Mouse (Mus musculus): ENCODE results near the gene Map3k12. TPM values are rescaled to one million over a fixed set of nuclear protein-coding genes. Genes with fewer than 3 reads are reported as not detected.
A peak's percentile ranks its signal among the peaks of the same experiment; 100 is the strongest.

The Map3k12 gene
- 1 to 10 TPM; 5.8 to 7.6 TPM for total RNA-seq (2021)
- long read RNA-seq, experiment 1, full-length matches to known transcripts = 2 of 7 reads
- long read RNA-seq, experiment 1, partial matches to known transcripts = 2 of 7 reads
- long read RNA-seq, experiment 1, other reads (novel, unspliced or antisense) = 3 of 7 reads
- long read RNA-seq, experiment 2, full-length matches to known transcripts = 1 of 10 reads
- long read RNA-seq, experiment 2, partial matches to known transcripts = 3 of 10 reads
- long read RNA-seq, experiment 2, other reads (novel, unspliced or antisense) = 6 of 10 reads

DNA sequence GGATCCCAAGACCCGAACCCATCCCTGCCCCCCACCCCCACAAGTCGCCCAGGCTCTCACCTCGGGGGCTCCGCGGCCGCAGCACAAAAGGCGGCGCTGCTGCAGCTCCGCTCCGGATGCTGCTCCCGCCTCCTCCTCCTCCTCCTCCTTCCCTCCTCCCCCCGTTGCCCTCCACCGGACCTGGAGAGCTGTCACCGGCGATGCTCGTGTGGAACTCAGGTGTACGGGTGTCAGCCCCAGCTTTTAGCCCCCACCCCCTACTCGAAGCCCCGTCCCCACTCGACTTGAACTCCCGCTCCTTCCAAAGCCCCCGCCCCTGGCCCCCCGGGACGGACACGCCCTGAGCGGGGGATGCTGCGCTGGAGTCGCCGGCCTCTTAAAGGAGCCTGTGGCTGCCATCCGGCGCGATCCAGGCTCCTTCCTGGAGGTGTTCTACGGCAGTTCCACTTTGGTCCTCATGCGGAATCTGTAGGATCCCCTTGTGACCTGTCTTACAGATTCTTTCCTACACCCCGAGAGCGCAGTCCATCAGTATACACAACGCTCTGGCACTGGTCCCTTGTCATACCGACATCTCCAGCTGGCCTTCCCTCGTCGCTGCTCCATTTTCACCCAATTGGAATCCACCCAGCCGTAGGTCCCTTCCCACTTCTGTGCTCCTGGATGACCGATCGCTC, at the start of gene Map3k12:
TSS of gene Map3k12 (minus strand) at position 337 of the 677 bp plus-strand sequence.
- peak; percentile 76 to 78 for DNase-seq (ENCODE audit: low spot score in 2 of 2)

DNA sequence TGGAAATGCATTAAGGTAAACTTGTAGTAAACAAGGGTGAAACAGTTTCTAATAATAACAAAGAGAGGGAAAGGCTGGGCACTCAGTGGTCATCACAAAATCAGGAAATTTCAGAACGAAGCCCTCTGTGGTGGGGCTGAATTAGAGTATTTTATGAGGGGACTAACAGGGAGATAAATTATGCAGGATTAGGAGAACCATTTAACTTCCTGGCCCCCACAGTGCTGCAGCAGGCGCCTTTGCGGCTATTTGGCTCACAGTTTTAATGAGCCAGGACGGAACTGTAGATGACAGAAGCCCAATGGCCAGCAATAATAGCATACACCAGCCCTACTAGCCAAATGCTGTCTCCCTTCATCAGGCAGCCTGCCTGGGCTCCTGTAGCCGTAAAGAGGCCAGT, 46.8 kb upstream of the Map3k12 start:
- no peak for DNase-seq (ENCODE audit: low spot score in 2 of 2)

DNA sequence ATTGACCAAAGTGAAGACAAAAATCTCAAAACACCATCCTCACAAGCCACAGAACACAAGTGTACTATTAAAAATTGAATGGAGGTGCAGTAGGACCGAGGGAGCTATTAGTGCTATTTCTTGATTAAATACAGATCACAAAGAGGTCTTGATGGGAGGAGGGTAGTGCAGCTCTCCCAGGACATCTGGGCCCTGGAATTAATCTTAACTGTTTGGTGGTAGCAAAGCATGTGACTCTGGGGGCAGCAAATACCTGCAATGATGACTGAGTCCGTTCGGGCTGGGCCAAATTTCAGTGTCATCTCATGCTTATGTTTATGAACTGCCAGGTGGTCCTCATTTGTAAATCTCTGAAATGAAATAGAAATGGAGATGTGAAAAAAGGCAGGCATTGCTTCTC, 46.2 kb upstream of the Map3k12 start:
- no peak for DNase-seq (ENCODE audit: low spot score in 2 of 2)

DNA sequence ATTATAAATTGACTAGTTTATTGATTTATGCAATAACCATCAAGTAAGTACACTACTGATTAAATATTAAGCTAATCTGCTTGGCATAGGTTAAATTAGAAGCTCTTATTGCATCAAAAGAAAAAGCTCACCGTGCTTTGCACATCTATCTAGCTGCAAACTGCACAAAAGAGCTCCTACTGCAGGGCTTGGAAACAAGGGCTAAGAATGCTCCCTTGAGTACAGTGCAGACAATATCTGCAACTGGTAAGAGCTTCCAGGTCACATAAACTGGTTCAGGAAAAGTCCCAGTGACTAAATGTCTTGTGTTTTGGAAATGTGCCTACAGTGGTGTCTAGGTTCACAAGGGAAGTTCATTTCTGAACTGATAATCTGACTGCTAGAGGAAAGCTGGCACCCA, 45.6 kb upstream of the Map3k12 start:
- DNase-seq (ENCODE audit: low spot score in 2 of 2) = no peak

DNA sequence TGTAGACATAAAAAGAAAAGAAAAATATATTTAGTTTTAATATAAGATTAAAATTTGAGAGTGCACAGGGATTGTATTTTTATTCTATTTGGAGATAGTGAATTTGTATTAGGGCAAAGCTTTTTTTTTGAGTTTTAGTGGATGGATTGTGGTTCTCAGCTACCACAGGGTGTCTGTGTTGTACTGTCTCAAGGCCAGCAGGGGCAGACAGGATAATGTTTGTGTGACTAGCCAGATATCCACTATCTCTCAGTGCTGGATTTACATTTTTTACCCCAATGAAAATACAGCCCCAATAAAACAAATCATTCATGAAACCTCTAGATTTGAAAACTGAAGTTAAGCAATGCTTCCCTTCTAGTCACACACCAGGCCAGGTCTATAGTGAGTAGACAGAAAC, 40.7 kb upstream of the Map3k12 start:
- no peak for DNase-seq (ENCODE audit: low spot score in 2 of 2)

DNA sequence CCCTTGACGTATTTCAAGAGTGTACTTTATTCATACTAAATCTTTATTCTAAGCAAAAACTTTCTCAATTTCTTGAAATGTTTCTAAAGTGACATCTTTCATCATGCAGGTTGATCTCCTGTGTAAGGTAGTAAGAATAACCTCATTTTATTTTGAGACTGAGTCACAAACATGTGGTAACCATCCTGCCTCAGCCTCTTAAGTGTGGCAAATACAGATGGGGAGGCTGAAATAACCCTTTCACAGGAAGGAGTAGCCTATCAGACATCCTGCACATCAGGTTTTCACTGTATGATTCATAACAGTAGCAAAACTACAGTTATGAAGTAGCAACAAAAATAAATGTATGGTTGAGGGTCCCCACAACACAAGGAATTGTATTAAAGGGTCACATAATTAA, 38.7 kb upstream of the Map3k12 start:
- no peak for DNase-seq (ENCODE audit: low spot score in 2 of 2)

DNA sequence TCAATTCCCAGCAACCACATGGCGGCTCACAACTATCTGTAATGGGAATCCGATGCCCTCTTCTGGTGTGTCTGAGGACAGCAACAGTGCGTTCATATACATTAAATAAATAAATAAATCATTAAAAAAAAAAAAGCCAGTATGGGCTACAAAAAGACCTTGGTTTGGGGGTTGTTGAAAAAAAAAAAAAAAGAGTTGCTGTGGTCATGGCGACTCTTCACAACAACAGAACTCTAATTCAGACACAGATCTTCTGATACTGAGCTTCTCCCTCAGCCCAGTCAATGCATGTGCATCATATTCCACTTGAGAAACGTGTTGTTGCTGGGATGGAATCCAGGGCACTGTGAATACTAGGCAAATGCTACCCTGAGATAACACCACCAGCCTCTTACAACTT, 35.7 kb upstream of the Map3k12 start:
- no peak for DNase-seq (ENCODE audit: low spot score in 2 of 2)

DNA sequence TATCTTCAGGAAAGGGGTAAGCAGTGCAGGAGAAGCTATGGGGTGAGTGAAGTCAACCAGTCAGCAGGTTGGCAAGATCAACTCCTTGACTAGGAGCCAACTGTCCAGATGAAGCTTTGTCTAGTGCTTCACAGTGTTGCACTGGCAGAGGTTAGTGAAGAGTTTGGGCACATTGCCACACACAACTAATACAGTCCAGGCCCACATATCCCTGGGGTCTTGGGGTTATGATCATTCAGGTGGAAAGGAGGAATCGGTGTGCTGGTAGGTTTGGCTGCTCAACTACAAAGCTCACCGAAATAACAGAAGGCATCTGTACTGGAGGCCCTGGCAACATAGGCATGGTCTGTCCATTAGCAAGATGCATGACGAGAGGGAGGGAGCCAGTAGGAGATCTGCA, 30.6 kb upstream of the Map3k12 start:
- no peak for DNase-seq (ENCODE audit: low spot score in 2 of 2)

DNA sequence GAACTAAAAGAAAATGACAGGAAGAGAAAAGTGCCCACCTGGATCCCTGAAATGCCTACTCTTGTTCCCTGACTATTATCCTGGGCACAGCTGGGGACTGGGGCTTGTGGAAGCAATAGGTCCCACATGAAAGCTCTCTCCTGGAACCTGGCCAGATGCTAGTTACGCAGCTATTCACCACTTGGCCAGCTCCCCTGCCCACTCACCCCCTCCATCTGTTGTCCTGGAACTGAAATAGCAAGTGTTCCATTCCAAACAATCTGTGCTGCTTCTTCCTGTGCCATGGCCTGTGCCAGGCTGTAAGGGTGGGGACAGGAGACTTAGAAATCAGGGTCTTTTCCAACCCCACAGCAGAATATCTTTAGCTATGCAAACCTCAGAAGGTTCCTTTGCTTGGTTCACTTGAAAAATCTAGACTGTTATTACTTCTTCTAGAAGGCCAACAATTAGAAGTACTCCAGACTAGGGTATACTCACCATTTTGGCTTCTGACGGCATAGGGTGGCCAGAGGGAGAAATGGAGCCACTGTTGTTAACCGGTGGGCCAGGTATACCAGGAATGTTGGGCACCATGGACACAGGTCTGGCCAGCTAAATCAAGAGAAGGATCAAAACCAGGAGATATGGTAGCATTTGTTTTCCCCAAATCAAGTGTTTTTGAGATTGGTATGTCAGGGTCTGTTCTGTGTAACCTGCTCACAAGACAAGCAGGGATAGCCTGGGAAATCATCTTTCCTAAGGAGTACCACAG, 30.0 kb upstream of the Map3k12 start:
- peak; percentile 26 to 40 for DNase-seq (ENCODE audit: low spot score in 2 of 2)

DNA sequence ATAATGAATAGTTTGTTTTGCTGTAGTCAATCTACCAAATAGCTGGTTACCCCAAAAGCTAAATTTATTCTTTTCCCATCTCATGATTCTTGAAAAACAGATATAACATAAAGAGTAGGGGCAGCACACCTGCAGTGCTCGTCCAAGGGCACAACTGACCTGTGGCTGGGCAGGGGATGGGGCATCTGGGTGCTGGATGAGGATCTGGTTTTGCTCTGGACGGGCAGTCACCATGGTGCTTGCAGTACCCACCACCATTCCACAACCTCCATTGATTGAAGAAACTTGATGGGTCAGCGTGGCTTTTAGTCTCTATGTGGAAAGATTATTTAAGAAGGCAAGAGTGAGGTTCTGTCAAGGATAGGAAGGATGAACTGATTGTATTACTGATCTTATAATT, 29.4 kb upstream of the Map3k12 start:
- no peak for DNase-seq (ENCODE audit: low spot score in 2 of 2)

DNA sequence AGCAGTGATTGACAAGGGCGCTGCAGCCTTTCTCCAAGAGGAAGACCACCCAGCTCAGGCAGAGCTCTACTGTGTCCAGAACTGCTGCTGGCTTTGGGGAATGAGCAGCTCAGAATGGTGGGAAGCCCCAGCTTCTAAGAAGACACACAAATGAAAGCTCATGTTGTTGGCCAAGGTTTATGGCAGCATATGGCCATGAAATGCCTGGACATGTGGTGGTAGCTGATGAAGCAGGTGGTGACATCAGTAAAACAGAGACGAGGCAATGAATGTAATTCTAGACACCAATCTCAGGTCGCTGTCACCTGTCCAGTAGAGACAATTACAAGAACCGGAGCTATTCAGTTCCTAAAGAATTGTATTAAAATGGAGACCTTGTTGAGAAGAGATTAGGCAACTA, 27.9 kb upstream of the Map3k12 start:
- DNase-seq (ENCODE audit: low spot score in 2 of 2) = no peak

DNA sequence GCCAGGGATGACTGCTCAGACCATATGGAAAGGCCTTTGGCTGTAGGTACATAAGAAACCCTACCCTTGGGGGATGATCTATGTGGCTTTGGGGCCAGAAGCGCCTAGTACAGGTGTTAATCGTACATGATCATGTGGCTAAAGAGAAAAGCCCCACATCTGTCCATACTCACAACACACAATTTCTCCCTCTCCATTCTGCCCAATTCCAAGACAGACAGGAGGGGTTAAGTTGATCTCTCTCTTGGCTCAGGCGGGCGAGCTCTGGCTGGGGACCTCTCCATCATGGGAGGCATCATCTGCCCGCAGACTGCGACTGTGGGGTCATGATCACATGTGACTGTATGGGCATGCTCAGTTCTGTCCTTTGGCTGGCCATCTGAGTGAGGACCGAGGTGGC, 17.1 kb upstream of the Map3k12 start:
- DNase-seq (ENCODE audit: low spot score in 2 of 2) = no peak

DNA sequence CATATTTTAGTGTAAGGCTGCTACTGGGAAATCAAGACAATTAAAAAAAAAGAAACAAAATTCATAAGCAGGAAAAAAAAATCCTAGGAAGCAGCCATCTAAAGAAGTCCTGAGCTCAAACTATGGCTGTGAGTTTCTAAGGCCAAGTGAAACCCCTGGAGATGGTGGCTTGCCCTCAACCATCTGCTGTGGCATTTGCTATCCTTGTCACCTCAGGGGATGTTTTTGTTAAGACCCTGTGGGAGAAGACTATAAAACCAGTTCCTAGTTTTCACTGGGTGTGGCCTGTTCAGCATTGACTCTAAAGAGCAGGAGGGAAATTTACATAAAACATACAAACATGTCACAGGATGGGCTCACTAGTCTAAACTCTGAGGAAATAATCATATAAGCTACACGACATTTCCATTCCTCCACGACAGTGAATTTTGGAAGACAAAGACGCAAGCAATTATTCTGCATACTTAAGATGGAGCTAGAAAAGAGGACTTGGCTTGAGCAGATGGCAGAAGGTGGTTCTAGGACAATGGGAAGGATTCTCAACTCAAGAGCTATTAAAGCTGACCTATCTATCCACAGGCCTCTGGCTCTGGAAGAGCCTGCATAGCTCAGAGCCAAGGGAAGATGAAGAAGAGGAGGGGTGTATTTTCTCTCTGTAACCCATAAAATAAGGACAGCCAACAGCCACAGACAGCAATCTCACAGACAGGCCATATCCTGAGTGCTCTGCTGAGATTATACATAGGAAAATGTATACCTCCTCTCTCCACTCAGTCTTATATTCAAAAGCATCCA, 15.4 kb upstream of the Map3k12 start:
- DNase-seq (ENCODE audit: low spot score in 2 of 2) = no peak

DNA sequence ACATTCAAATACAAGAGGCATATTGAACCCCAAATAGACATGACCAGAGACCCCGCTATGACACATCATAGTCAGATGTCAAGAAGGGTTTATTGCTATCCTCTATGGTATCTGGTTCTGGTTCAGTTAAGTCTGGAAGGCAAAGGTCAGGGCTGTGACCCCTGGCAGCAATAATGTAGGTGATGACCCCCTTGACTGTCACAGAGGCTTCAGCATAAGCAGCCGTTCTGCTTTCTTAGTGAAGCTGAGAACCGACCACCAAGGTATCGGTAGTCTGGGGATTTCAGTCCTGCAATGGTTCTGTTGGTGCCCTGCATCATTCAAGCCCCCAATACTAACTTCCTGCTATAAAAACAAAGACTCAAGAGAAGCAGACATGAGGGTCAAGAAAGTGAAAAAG, 14.7 kb upstream of the Map3k12 start:
- no peak for DNase-seq (ENCODE audit: low spot score in 2 of 2)

DNA sequence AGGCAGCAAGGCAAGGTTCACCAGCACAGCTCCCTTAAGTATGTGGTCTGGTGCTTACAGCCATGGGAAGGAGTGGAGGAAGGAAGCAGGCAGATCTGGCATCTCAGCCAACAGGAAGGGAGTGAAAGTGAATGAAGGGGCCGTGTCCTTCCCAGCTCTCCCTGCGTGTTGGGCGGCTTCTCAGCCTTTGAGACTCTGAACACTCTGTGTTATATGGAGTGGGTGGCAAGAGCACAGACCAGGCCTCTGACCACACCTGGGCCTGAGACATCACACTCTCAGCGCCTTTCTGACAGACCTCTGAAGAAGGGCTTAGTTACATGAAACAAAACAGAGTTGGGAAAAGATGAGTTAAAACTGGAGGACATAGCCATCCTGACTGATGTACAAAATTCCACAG, 13.7 kb upstream of the Map3k12 start:
- no peak for DNase-seq (ENCODE audit: low spot score in 2 of 2)

DNA sequence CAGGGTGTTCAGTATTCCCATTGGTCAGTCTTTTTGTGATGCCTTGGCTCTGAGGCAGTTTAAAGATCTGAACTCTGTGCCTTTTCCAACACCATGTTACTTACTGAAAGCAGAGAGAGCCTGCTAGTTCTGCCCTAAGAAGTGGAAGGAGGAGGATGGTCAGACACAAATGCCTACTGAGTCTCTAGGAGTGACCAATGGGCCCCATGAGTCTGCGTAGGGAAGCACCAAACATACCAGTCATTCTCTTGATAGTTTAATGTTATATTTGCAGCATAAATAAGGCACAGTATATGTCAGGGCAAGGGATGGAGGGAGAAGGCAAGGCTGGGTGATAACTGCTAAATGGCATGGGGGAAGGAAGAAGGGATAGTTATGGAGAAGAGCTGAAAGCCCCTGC, 11.5 kb upstream of the Map3k12 start:
- no peak for DNase-seq (ENCODE audit: low spot score in 2 of 2)

DNA sequence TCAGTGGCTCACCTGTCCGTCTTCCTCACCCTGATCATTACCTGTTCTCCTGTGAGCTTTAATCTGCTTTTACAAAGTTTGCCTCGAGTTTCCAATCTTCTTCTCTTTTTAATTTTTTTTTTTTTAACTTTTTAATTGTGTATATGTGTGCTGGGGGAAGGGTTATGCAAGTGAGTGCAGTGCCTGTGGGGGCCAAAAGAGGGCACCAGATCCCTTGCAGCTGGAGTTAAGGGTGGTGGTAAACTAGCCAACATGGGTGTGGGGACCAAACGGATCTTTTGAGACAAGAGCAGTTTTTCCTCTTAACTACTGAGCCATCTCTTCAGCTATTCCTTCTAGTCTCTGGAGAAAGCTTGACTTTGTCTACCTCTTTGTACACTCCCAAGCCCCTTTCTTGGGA, 11.1 kb upstream of the Map3k12 start:
- DNase-seq (ENCODE audit: low spot score in 2 of 2) = no peak

DNA sequence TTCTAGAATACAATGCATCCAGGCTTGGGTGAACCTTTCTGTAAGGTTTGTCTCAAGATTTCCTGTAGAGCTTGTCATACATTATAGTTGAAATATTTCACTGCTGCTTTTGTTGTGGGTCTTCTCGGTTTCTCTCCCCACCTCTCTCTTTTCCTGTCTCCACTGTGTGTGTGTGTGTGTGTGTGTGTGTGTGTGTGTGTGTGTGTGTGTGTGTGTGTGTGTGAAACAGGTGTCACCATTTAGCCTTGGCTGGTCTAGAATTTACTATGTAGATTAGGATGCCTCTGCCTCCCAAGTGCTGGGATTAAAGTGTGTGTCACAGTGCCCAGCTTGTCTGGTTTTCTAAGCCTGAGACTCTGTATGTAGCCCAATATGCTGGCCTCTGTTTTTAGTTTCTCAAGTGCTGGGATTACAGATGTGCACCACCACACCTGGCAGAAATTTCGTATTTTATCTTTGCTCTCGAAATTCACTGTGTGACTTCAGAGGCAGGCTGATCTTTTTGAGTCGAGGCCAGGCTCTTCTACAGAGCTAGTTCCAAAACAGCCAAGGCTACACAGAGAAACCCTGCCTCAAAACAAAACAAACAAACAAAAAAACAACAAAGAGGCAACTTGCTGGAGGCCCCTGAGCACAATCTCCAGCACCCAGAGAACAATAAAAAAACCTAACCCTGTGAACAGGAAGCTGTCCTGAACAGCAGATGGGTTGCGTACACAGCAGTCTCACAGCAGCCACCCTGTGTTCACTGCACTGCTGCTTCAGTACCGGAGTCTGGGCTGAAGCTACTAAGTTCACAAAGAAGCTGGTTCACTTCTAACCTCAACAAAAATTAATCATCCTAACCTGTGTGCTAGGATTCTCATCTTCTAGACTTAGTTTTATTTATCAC, 9.5 kb upstream of the Map3k12 start:
- DNase-seq (ENCODE audit: low spot score in 2 of 2) = no peak

DNA sequence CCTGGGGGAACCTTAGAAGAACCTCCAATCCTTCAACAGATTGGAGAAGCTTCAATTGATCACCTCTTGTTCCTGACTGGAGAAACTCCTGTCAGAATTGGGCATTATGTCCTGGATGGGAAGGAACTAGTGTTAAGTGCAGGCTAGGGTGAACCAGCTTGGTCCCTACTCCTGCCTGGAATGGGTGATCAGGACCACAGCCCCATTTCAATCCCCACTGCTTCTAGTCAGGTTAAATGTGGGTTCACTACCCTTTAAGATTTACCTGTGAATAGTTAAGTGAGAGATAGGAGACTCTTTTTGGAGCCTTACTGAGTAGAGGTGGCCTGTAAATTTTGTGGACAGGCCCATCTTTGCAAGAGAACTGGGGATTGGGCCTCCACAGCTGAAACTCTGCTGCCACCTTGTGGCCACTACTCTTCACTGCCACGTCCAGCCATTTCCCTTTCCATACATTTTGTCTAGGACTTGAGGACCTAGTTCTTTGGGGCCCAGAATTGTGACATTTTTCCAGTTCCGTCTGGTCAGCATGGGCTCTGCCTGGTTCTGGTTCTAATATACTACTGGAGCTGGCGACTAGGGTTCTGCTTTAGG, 8.1 kb upstream of the Map3k12 start, which contains the start of gene Npff:
TSS of gene Npff (minus strand) at position 51 of the 594 bp plus-strand sequence.
- peak; percentile 72 to 74 for DNase-seq (ENCODE audit: low spot score in 2 of 2)

DNA sequence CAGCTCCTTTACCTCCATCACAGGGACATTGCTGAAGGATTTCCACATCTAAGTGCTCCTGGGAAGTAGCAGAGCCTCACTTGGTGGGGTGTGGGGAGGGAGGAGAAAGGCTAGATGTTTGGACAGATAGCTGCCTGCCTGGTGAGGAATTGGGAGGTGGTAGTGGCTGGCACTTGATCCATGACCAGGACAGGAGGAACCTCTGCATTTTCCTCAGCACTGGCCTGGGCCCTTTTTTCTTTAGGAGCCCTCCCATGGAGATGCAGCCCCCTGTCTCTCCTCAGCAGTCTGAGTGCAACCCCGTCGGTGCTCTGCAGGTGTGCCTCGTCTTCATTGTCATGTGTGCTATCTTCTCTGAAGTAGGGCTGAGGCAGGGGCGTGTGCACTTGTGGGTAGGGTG, 4.6 kb upstream of the Map3k12 start:
- no peak for DNase-seq (ENCODE audit: low spot score in 2 of 2)
